Mouse (Mus musculus) ovary, postnatal 10 days (tissue): ENCODE data around the gene Trim16.
A peak's percentile ranks its signal among the peaks of the same experiment; 100 is the strongest.

Experiments used
- DNase-seq: peaks from one replicate; pipeline ENCODE4 v3.0.0; 2022; ENCODE audit warnings: low spot score

Gene Trim16

GRCm38 (mm10) chr11:62820059-62820541, at the start of gene Trim16:
Gene Trim16 (plus strand): TSS chr11:62820231.
- peak; percentile 44 for DNase-seq

GRCm38 (mm10) chr11:62776510-62776909, 43.5 kb upstream of the Trim16 start:
- no peak for DNase-seq

- DNase-seq: peak; percentile 61
Observed at GRCm38 (mm10) chr11:62788935-62789616, 31.0 kb upstream of the Trim16 start, which contains the start of gene Zfp286. Gene Zfp286 (minus strand): TSS chr11:62789462.

GRCm38 (mm10) chr11:62789617-62789936, 30.5 kb upstream of the Trim16 start:
- no peak for DNase-seq

GRCm38 (mm10) chr11:62804119-62804518, 15.9 kb upstream of the Trim16 start:
- no peak for DNase-seq

- no peak for DNase-seq
Observed at GRCm38 (mm10) chr11:62807965-62808364, 12.1 kb upstream of the Trim16 start.

- no peak for DNase-seq
Observed at GRCm38 (mm10) chr11:62809201-62809600, 10.8 kb upstream of the Trim16 start.

GRCm38 (mm10) chr11:62812268-62812667, 7.8 kb upstream of the Trim16 start:
- no peak for DNase-seq

- no peak for DNase-seq
Observed at GRCm38 (mm10) chr11:62813497-62813896, 6.5 kb upstream of the Trim16 start.

GRCm38 (mm10) chr11:62813970-62814624, 5.9 kb upstream of the Trim16 start:
- no peak for DNase-seq

GRCm38 (mm10) chr11:62814625-62815024, 5.4 kb upstream of the Trim16 start:
- no peak for DNase-seq

- DNase-seq: no peak
Observed at GRCm38 (mm10) chr11:62815438-62815837, 4.6 kb upstream of the Trim16 start.

GRCm38 (mm10) chr11:62816591-62816990, 3.4 kb upstream of the Trim16 start:
- DNase-seq: no peak

- DNase-seq: no peak
Observed at GRCm38 (mm10) chr11:62819059-62819686, 858 bp upstream of the Trim16 start.

- peak; percentile 28 for DNase-seq
Observed at GRCm38 (mm10) chr11:62820661-62821437, 818 bp downstream of the Trim16 start.

GRCm38 (mm10) chr11:62821893-62822292, 1.9 kb downstream of the Trim16 start:
- DNase-seq: no peak

GRCm38 (mm10) chr11:62824211-62824610, 4.2 kb downstream of the Trim16 start:
- DNase-seq: no peak

GRCm38 (mm10) chr11:62825222-62826105, 5.4 kb downstream of the Trim16 start:
- no peak for DNase-seq

- DNase-seq: no peak
Observed at GRCm38 (mm10) chr11:62826106-62826733, 6.2 kb downstream of the Trim16 start.

- no peak for DNase-seq
Observed at GRCm38 (mm10) chr11:62827135-62827534, 7.1 kb downstream of the Trim16 start.

- DNase-seq: no peak
Observed at GRCm38 (mm10) chr11:62827911-62828310, 7.9 kb downstream of the Trim16 start.
